Mouse (Mus musculus) liver, adult 2 months (tissue): ENCODE results near the gene Pah.

Experiments used
- CTCF ChIP-seq: fragments of 200-500 bp; IDR thresholded peaks from 2 replicates; pipeline ENCODE4 v1.5.1; 2011; ENCODE audit warnings: low read depth, low read length, control low read depth
- POLR2A ChIP-seq: fragments of 200-500 bp; IDR thresholded peaks from 2 replicates; pipeline ENCODE4 v1.6.1; 2011; ENCODE audit warnings: low read length, control low read depth; ENCODE audit not compliant: insufficient read depth; ENCODE audit errors: extremely low read depth

DNA sequence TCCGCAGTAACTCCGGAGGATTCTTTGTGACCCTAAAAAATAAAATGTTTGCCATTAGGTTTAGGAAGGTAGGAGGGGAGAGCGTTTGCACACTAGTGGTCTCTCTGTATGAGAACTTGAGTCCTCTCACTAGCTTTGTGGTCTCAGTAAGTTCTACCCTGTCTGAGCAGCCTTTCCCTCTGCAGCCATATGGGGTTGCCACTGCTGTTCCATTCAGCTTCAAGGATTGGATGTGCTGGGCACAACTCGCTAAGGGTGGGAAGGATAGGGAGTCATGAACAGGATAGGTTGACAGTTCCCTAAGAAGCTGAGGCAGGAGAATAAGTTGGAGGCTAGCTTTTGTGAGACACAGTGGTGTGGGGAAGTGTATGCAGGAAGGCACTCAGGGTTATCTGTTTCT, 27.4 kb upstream of the Pah start:
- TF ChIP-seq CTCF: no peak
- no peak for TF ChIP-seq POLR2A
